Mouse (Mus musculus): ENCODE measurements around the gene Ltbp1. TPM values are rescaled to one million over a fixed set of nuclear protein-coding genes. Genes with fewer than 3 reads are reported as not detected.
A peak's percentile ranks its signal among the peaks of the same experiment; 100 is the strongest.

The Ltbp1 gene
- polyA plus RNA-seq, 1 experiment from 2014 or later, result 48.0 TPM

- no peak overlapping the region for H3K27ac ChIP-seq (replicated peaks)
- no peaks in the 10 kb centered on the region for H3K36me3 ChIP-seq
- no peak for ATAC-seq (ENCODE audit: insufficient number of reproducible peaks, low FRiP score, low TSS enrichment, low read depth)
- no peak overlapping the region for H3K9ac ChIP-seq
- H3K4me2 ChIP-seq (replicated peaks), result no peak overlapping the region
- peaks cover 17% of the 10 kb centered on the region; the same call in 1 of the 2 replicates for H3K4me1 ChIP-seq
- H3K27me3 ChIP-seq, result no peaks in the 10 kb centered on the region
- no peaks in the 10 kb centered on the region for H3K9me3 ChIP-seq (replicated peaks)
- 61% methylated on average over 12 of the region's 12 CpGs for WGBS
- no peak overlapping the region for H3K4me3 ChIP-seq (replicated peaks)
Measured at GRCm38 (mm10) chr17:75027358-75028131, 22.2 kb downstream of the Ltbp1 start.

- 86% methylated on average over 14 of the region's 14 CpGs for WGBS
- no peak for ATAC-seq (ENCODE audit: insufficient number of reproducible peaks, low FRiP score, low TSS enrichment, low read depth)
Measured at GRCm38 (mm10) chr17:75033356-75033755, 28.0 kb downstream of the Ltbp1 start.

GRCm38 (mm10) chr17:75033872-75034615, 28.7 kb downstream of the Ltbp1 start:
- H3K9ac ChIP-seq, result no peak overlapping the region
- H3K27ac ChIP-seq (replicated peaks), result no peak overlapping the region
- H3K4me3 ChIP-seq (replicated peaks), result no peak overlapping the region
- no peaks in the 10 kb centered on the region for H3K27me3 ChIP-seq
- WGBS, result 86% methylated on average over 21 of the region's 21 CpGs
- H3K9me3 ChIP-seq (replicated peaks), result no peaks in the 10 kb centered on the region
- H3K36me3 ChIP-seq, result no peaks in the 10 kb centered on the region
- no peak overlapping the region for H3K4me2 ChIP-seq (replicated peaks)
- 0 out of 2 replicates have a peak, but pooled peaks cover 8% of the 10 kb centered on the region for H3K4me1 ChIP-seq
- no peak for ATAC-seq (ENCODE audit: insufficient number of reproducible peaks, low FRiP score, low TSS enrichment, low read depth)

More at GRCm38 (mm10) chr17:75033356-75033755, 28.0 kb downstream of the Ltbp1 start:
- H3K27me3 ChIP-seq, result no peaks in the 10 kb centered on the region
- H3K9me3 ChIP-seq (replicated peaks), result no peaks in the 10 kb centered on the region
- H3K36me3 ChIP-seq, result no peaks in the 10 kb centered on the region
- no peak overlapping the region for H3K4me2 ChIP-seq (replicated peaks)
- no peak overlapping the region for H3K27ac ChIP-seq (replicated peaks)
- no peak overlapping the region for H3K4me3 ChIP-seq (replicated peaks)
- 0 out of 2 replicates have a peak, but pooled peaks cover 8% of the 10 kb centered on the region for H3K4me1 ChIP-seq
- H3K9ac ChIP-seq, result no peak overlapping the region

GRCm38 (mm10) chr17:75036881-75037280, 31.5 kb downstream of the Ltbp1 start:
- Histone ChIP-seq H3K9me3 (replicated peaks) (no peaks in the 10 kb centered on the region), H3K36me3 (no peaks in the 10 kb centered on the region), H3K27ac (replicated peaks) (no peak overlapping the region), H3K9ac (no peak overlapping the region), H3K27me3 (no peaks in the 10 kb centered on the region), H3K4me2 (replicated peaks) (no peak overlapping the region), H3K4me1 (no peaks in the 10 kb centered on the region), H3K4me3 (replicated peaks) (no peak overlapping the region)
- WGBS, result 83% methylated on average over 6 of the region's 6 CpGs
- ATAC-seq (ENCODE audit: insufficient number of reproducible peaks, low FRiP score, low TSS enrichment, low read depth), result no peak

GRCm38 (mm10) chr17:75039017-75039416, 33.6 kb downstream of the Ltbp1 start:
- Histone ChIP-seq H3K36me3 (no peaks in the 10 kb centered on the region; the same call in 1 of the 2 replicates), H3K4me1 (no peaks in the 10 kb centered on the region), H3K27ac (replicated peaks) (no peak overlapping the region), H3K4me2 (replicated peaks) (no peak overlapping the region), H3K4me3 (replicated peaks) (no peak overlapping the region), H3K27me3 (no peaks in the 10 kb centered on the region), H3K9me3 (replicated peaks) (no peaks in the 10 kb centered on the region), H3K9ac (no peak overlapping the region)
- 68% methylated on average over 4 of the region's 4 CpGs for whole genome bisulfite sequencing
- no peak for ATAC-seq (ENCODE audit: insufficient number of reproducible peaks, low FRiP score, low TSS enrichment, low read depth)

- no peak overlapping the region for H3K4me3 ChIP-seq (replicated peaks)
- H3K4me1 ChIP-seq, result peaks cover 7% of the 10 kb centered on the region; the same call in 1 of the 2 replicates
- H3K27me3 ChIP-seq, result no peaks in the 10 kb centered on the region
- H3K4me2 ChIP-seq (replicated peaks), result no peak overlapping the region
- no peaks in the 10 kb centered on the region for H3K36me3 ChIP-seq
- peak overlapping the region; percentile 39; the same call in 1 of the 2 replicates for H3K27ac ChIP-seq (replicated peaks)
- no peak for ATAC-seq (ENCODE audit: insufficient number of reproducible peaks, low FRiP score, low TSS enrichment, low read depth)
- 0 out of 2 replicates have a peak, but pooled peaks cover 6% of the 10 kb centered on the region for H3K9me3 ChIP-seq (replicated peaks)
- WGBS, result 48% methylated on average over 8 of the region's 8 CpGs
- H3K9ac ChIP-seq, result no peak overlapping the region
Measured at GRCm38 (mm10) chr17:75049366-75049969, 44.1 kb downstream of the Ltbp1 start.

- no peaks in the 10 kb centered on the region for H3K36me3 ChIP-seq
- peaks cover 10% of the 10 kb centered on the region; the same call in 1 of the 2 replicates for H3K4me1 ChIP-seq
- ATAC-seq (ENCODE audit: insufficient number of reproducible peaks, low FRiP score, low TSS enrichment, low read depth), result no peak
- no peaks in the 10 kb centered on the region for H3K9me3 ChIP-seq (replicated peaks)
- H3K9ac ChIP-seq, result no peak overlapping the region
- WGBS, result 50% methylated on average over 8 of the region's 8 CpGs
- no peak overlapping the region for H3K4me3 ChIP-seq (replicated peaks)
- no peak overlapping the region for H3K27ac ChIP-seq (replicated peaks)
- no peak overlapping the region for H3K4me2 ChIP-seq (replicated peaks)
- no peaks in the 10 kb centered on the region for H3K27me3 ChIP-seq
Measured at GRCm38 (mm10) chr17:75051440-75051925, 46.1 kb downstream of the Ltbp1 start.

GRCm38 (mm10) chr17:75055235-75055634, 49.9 kb downstream of the Ltbp1 start:
- 48% methylated on average over 5 of the region's 5 CpGs for WGBS
- no peak overlapping the region for H3K9ac ChIP-seq
- no peak overlapping the region for H3K4me2 ChIP-seq (replicated peaks)
- H3K27me3 ChIP-seq, result no peaks in the 10 kb centered on the region
- H3K9me3 ChIP-seq (replicated peaks), result no peaks in the 10 kb centered on the region
- no peaks in the 10 kb centered on the region for H3K36me3 ChIP-seq
- peaks cover 3% of the 10 kb centered on the region; the same call in 1 of the 2 replicates for H3K4me1 ChIP-seq
- H3K27ac ChIP-seq (replicated peaks), result no peak overlapping the region
- H3K4me3 ChIP-seq (replicated peaks), result no peak overlapping the region
- no peak for ATAC-seq (ENCODE audit: insufficient number of reproducible peaks, low FRiP score, low TSS enrichment, low read depth)

GRCm38 (mm10) chr17:75055961-75056360, 50.6 kb downstream of the Ltbp1 start:
- Histone ChIP-seq H3K9me3 (replicated peaks) (no peaks in the 10 kb centered on the region), H3K9ac (no peak overlapping the region), H3K36me3 (no peaks in the 10 kb centered on the region), H3K4me1 (peaks cover 3% of the 10 kb centered on the region; the same call in 1 of the 2 replicates), H3K27ac (replicated peaks) (no peak overlapping the region), H3K4me3 (replicated peaks) (no peak overlapping the region), H3K4me2 (replicated peaks) (no peak overlapping the region), H3K27me3 (no peaks in the 10 kb centered on the region)
- 73% methylated on average over 6 of the region's 6 CpGs for WGBS
- no peak for ATAC-seq (ENCODE audit: insufficient number of reproducible peaks, low FRiP score, low TSS enrichment, low read depth)

GRCm38 (mm10) chr17:75056631-75057030, 51.3 kb downstream of the Ltbp1 start:
- Histone ChIP-seq H3K27me3 (no peaks in the 10 kb centered on the region), H3K9ac (no peak overlapping the region), H3K4me1 (peaks cover 3% of the 10 kb centered on the region; the same call in 1 of the 2 replicates), H3K4me3 (replicated peaks) (no peak overlapping the region), H3K4me2 (replicated peaks) (no peak overlapping the region), H3K27ac (replicated peaks) (no peak overlapping the region), H3K9me3 (replicated peaks) (no peaks in the 10 kb centered on the region), H3K36me3 (no peaks in the 10 kb centered on the region)
- peak; percentile 43; the same call in 1 of the 2 replicates for ATAC-seq (ENCODE audit: insufficient number of reproducible peaks, low FRiP score, low TSS enrichment, low read depth)
- 35% methylated on average over 8 of the region's 8 CpGs for WGBS

- Histone ChIP-seq H3K9ac (no peak overlapping the region), H3K9me3 (replicated peaks) (no peaks in the 10 kb centered on the region)
Measured at GRCm38 (mm10) chr17:75066340-75066739, 61.0 kb downstream of the Ltbp1 start.

More at GRCm38 (mm10) chr17:75066340-75066739, 61.0 kb downstream of the Ltbp1 start:
- Histone ChIP-seq H3K27me3 (no peaks in the 10 kb centered on the region), H3K27ac (replicated peaks) (no peak overlapping the region), H3K4me3 (replicated peaks) (no peak overlapping the region), H3K4me2 (replicated peaks) (no peak overlapping the region), H3K36me3 (peaks cover 4% of the 10 kb centered on the region; the same call in 1 of the 2 replicates), H3K4me1 (no peaks in the 10 kb centered on the region)
- WGBS, result 81% methylated on average over 7 of the region's 7 CpGs
- ATAC-seq (ENCODE audit: insufficient number of reproducible peaks, low FRiP score, low TSS enrichment, low read depth), result no peak

All from embryonic facial prominence, embryonic 15.5 days (tissue).